Mouse (Mus musculus) cortical plate, adult 2 months (tissue): ENCODE measurements at regions not wholly inside any gene's neighbourhood (a gene's known extent, or its start where the extent isn't known, plus 50 kb on each side); places are given as distances from the start of the nearest gene placed in this dataset.

ENCODE experiments used
- CTCF ChIP-seq: fragments of 200-500 bp; IDR thresholded peaks from 2 replicates; pipeline ENCODE4 v1.5.1; 2011; ENCODE audit warnings: mild to moderate bottlenecking, control low read depth, low read length; ENCODE audit not compliant: insufficient read depth; ENCODE audit errors: extremely low read depth
- POLR2A ChIP-seq: fragments of 200-500 bp; IDR thresholded peaks from 2 replicates; pipeline ENCODE4 v1.6.1; 2011; ENCODE audit warnings: mild to moderate bottlenecking, low read length, control low read depth; ENCODE audit not compliant: insufficient read depth; ENCODE audit errors: extremely low read depth

DNA sequence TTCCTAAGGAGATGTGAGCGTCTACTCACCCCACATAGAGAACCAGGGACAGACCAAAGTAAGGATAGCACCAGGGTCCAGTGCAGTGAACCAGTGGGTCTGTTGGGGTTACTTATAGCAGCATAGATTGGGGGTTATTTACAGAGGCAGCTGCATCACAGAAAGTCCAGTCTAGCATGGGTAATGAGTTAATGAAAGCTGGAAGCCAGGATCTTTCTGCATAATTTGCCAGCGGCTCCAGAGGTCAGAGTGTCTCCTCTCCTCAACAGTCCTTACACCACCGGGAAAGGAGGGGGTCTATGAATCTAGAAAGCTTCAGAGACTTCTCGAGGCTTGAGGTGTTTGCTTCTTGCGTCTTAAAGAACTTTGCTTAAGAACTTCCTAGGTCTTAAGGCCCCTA is 98.2 kb downstream of the Chst1 start:
- no peak for TF ChIP-seq CTCF
- no peak for TF ChIP-seq POLR2A
